Mouse (Mus musculus): ENCODE results near the gene Smtnl1. TPM values are rescaled to one million over a fixed set of nuclear protein-coding genes. Genes with fewer than 3 reads are reported as not detected.
A peak's percentile ranks its signal among the peaks of the same experiment; 100 is the strongest.
"Not testable (repeated sequence)": the region's sequence is repeated elsewhere in the genome, so short reads cannot be mapped to it uniquely, and the experiment has no call there.

Smtnl1 gene
- total RNA-seq, 2 experiments from 2014 or later = not detected

- no peak for DNase-seq (ENCODE audit: low spot score in 2 of 2)
- intact Hi-C loops (cut with DNase I) = no loop called here
Observed at GRCm38 (mm10) chr2:84838993-84839980, 16.8 kb upstream of the Smtnl1 start.

GRCm38 (mm10) chr2:84838593-84838949, 16.1 kb upstream of the Smtnl1 start, which contains the start of gene Slc43a1:
Gene Slc43a1, plus strand, starts transcription at chr2:84838850.
- no peak for DNase-seq (ENCODE audit: low spot score in 2 of 2)
- intact Hi-C loops (cut with DNase I) = no loop called here

- no peak for DNase-seq (ENCODE audit: low spot score in 2 of 2)
- intact Hi-C loops (cut with DNase I) = no loop called here
Observed at GRCm38 (mm10) chr2:84837817-84838592, 15.6 kb upstream of the Smtnl1 start.

- DNase-seq (ENCODE audit: low spot score in 2 of 2) = no peak
- intact Hi-C loops (cut with DNase I) = no loop called here
Observed at GRCm38 (mm10) chr2:84837107-84837506, 14.7 kb upstream of the Smtnl1 start.

- DNase-seq (ENCODE audit: low spot score in 2 of 2) = peak; percentile 84 to 88
Observed at GRCm38 (mm10) chr2:84831666-84832391, 9.4 kb upstream of the Smtnl1 start.

GRCm38 (mm10) chr2:84827283-84827920, 5.0 kb upstream of the Smtnl1 start:
- intact Hi-C loops (cut with DNase I) = loop anchor here (5.0 kb wide), 1 partner anchor 220 kb away; the partner anchor contains the start of gene Tnks1bp1
- DNase-seq (ENCODE audit: low spot score in 2 of 2) = no peak

More at GRCm38 (mm10) chr2:84831666-84832391, 9.4 kb upstream of the Smtnl1 start:
- intact Hi-C loops (cut with DNase I) = loop anchor here (2.0 to 5.0 kb wide), 4 partner anchors 23 to 180 kb away; partner anchors contain the start of gene Rtn4rl2

GRCm38 (mm10) chr2:84826488-84827282, 4.2 kb upstream of the Smtnl1 start, which contains the start of gene Timm10:
Gene Timm10, plus strand, starts transcription at chr2:84826997.
- intact Hi-C loops (cut with DNase I) = loop anchor here (5.0 kb wide), 1 partner anchor 221 kb away; the partner anchor contains the start of gene Tnks1bp1
- DNase-seq (ENCODE audit: low spot score in 2 of 2) = peak; percentile 85 to 88

GRCm38 (mm10) chr2:84823237-84823636, 785 bp upstream of the Smtnl1 start:
- intact Hi-C loops (cut with DNase I) = no loop called here

GRCm38 (mm10) chr2:84819861-84820260, 2.6 kb downstream of the Smtnl1 start:
- intact Hi-C loops (cut with DNase I) = no loop called here
- DNase-seq (ENCODE audit: low spot score in 2 of 2) = peak; percentile 30 to 52

More at GRCm38 (mm10) chr2:84823237-84823636, 785 bp upstream of the Smtnl1 start:
- DNase-seq (ENCODE audit: low spot score in 2 of 2) = no peak

GRCm38 (mm10) chr2:84812676-84813075, 9.8 kb downstream of the Smtnl1 start:
- intact Hi-C loops (cut with DNase I) = no loop called here
- DNase-seq (ENCODE audit: low spot score in 2 of 2) = no peak

GRCm38 (mm10) chr2:84811880-84812279, 10.6 kb downstream of the Smtnl1 start:
- intact Hi-C loops (cut with DNase I) = no loop called here
- no peak for DNase-seq (ENCODE audit: low spot score in 2 of 2)

GRCm38 (mm10) chr2:84810886-84811577, 11.4 kb downstream of the Smtnl1 start:
- intact Hi-C loops (cut with DNase I) = no loop called here
- peak; percentile 78 to 83 for DNase-seq (ENCODE audit: low spot score in 2 of 2)

- DNase-seq (ENCODE audit: low spot score in 2 of 2) = no peak
- intact Hi-C loops (cut with DNase I) = no loop called here
Observed at GRCm38 (mm10) chr2:84810526-84810885, 11.9 kb downstream of the Smtnl1 start.

- intact Hi-C loops (cut with DNase I) = no loop called here
Observed at GRCm38 (mm10) chr2:84809330-84809729, 13.1 kb downstream of the Smtnl1 start.

GRCm38 (mm10) chr2:84806546-84806945, 15.9 kb downstream of the Smtnl1 start:
- intact Hi-C loops (cut with DNase I) = no loop called here
- no peak for DNase-seq (ENCODE audit: low spot score in 2 of 2)

More at GRCm38 (mm10) chr2:84809330-84809729, 13.1 kb downstream of the Smtnl1 start:
- no peak for DNase-seq (ENCODE audit: low spot score in 2 of 2)

GRCm38 (mm10) chr2:84803963-84804362, 18.5 kb downstream of the Smtnl1 start:
- intact Hi-C loops (cut with DNase I) = no loop called here
- DNase-seq (ENCODE audit: low spot score in 2 of 2) = no peak

GRCm38 (mm10) chr2:84801223-84801622, 21.2 kb downstream of the Smtnl1 start:
- DNase-seq (ENCODE audit: low spot score in 2 of 2); intact Hi-C loops (cut with DNase I): not testable (repeated sequence)
